Mouse (Mus musculus): ENCODE measurements around the gene Smim26.

The Smim26 gene

DNA sequence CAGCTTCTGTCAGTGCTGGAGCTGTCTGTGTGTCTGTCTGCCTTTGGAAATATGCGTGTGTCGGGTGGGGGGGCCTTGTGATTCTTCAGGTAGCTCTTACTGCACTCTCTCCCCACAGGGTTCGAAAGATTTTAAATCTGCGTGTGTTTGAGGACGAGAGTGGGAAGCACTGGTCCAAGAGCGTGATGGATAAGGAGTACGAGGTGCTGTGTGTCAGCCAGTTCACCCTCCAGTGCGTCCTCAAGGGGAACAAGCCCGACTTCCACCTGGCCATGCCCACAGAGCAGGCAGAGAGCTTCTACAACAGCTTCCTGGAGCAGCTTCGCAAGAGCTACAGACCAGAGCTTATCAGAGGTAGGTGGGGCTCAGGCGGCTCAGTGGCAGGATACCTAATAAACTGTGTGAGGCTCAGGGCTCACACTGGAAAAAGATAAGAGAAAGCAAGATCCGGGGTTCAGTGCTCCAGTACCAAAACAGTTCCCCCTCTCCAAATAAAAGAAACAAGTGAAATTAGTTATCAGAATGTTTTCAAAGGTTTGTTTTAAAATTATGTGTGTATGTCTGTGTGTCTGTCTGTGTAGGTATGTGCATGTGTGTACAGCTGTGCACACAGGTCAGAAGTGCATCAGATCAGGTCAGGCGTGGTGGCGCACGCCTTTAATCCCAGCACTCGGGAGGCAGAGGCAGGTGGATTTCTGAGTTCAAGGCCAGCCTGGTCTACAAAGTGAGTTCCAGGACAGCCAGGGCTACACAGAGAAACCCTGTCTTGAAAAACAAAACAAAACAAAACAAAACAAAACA is 23.4 kb downstream of the Smim26 start:
- TF ChIP-seq GATA4 (IDR thresholded peaks at IDR 0.05; ENCODE audit: insufficient replicate concordance, low read length): no peak

- TF ChIP-seq GATA4 (IDR thresholded peaks at IDR 0.05; ENCODE audit: insufficient replicate concordance, low read length): no peak
These were observed 27.6 kb downstream of the Smim26 start for GRCm38 (mm10) chr2:144621491-144621890.

GRCm38 (mm10) chr2:144633551-144633950 is 39.7 kb downstream of the Smim26 start:
- TF ChIP-seq GATA4 (IDR thresholded peaks at IDR 0.05; ENCODE audit: insufficient replicate concordance, low read length): no peak

DNA sequence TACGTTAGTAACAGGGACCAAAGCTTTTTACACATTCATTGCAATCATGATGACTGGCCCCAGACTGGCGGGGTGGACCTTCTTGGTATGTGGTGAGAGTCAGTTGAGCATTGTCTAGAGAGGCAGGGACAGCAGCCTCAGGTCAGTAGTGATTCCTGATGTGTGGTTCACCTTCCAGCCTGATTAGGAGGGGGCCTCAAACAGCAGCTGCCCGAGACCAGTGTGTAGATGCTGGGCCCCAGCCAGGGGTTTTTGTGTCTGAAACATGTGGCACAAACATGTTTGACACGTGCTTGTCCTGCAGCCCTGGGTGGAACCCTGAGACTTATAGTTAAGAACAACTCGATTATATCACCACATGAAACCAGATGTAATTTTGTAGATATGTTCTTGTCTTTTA is 40.4 kb downstream of the Smim26 start:
- TF ChIP-seq GATA4 (IDR thresholded peaks at IDR 0.05; ENCODE audit: insufficient replicate concordance, low read length): no peak

GRCm38 (mm10) chr2:144634729-144635128 is 40.9 kb downstream of the Smim26 start:
- no peak for TF ChIP-seq GATA4 (IDR thresholded peaks at IDR 0.05; ENCODE audit: insufficient replicate concordance, low read length)

- TF ChIP-seq GATA4 (IDR thresholded peaks at IDR 0.05; ENCODE audit: insufficient replicate concordance, low read length): no peak
These were observed 41.9 kb downstream of the Smim26 start for GRCm38 (mm10) chr2:144635644-144636320.

GRCm38 (mm10) chr2:144637204-144637603 is 43.4 kb downstream of the Smim26 start:
- TF ChIP-seq GATA4 (IDR thresholded peaks at IDR 0.05; ENCODE audit: insufficient replicate concordance, low read length): no peak

DNA sequence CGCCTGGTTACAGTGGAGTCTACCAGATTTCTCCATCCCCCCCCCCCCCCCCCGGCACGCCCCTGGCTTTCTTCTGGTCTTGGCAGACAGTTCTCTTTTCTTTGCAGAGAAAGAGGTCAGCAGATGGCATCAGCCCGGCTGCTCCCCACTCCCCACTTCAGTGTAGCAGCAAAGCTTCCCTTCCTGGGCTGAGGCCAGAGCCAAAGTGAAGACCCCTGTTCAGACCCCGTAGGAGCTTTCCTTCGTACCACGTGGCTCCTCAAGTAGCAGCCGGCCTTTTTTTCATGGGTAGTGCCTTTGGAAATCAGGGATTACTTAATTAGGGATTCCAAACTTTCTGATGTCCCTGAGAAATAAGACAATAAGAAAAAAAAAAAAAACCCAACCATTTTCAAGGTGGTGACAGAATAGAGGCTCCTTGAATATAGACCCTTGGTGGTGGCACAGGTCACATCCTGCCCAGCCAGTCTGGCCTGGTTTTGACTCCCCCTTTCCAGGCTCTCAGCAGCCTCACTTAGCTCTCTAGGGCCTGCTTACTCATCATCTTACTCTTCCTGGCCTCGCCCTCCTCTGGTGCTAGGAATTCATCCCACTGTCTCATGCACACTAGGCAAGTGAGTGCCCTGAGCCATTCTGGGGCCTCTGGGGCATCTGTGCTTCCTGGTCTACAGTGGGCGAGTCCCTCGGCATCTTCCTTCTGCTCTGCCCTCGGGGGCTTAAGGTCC is 44.0 kb downstream of the Smim26 start:
- no peak for TF ChIP-seq GATA4 (IDR thresholded peaks at IDR 0.05; ENCODE audit: insufficient replicate concordance, low read length)

GRCm38 (mm10) chr2:144638719-144639118 is 44.9 kb downstream of the Smim26 start:
- TF ChIP-seq GATA4 (IDR thresholded peaks at IDR 0.05; ENCODE audit: insufficient replicate concordance, low read length): no peak

GRCm38 (mm10) chr2:144640101-144640500 is 46.2 kb downstream of the Smim26 start:
- no peak for TF ChIP-seq GATA4 (IDR thresholded peaks at IDR 0.05; ENCODE audit: insufficient replicate concordance, low read length)

GRCm38 (mm10) chr2:144641991-144642390 is 48.1 kb downstream of the Smim26 start:
- no peak for TF ChIP-seq GATA4 (IDR thresholded peaks at IDR 0.05; ENCODE audit: insufficient replicate concordance, low read length)

Data from liver, adult (tissue).